ENCODE assay signal across 10 mouse cellular contexts in the genomic region with DNA sequence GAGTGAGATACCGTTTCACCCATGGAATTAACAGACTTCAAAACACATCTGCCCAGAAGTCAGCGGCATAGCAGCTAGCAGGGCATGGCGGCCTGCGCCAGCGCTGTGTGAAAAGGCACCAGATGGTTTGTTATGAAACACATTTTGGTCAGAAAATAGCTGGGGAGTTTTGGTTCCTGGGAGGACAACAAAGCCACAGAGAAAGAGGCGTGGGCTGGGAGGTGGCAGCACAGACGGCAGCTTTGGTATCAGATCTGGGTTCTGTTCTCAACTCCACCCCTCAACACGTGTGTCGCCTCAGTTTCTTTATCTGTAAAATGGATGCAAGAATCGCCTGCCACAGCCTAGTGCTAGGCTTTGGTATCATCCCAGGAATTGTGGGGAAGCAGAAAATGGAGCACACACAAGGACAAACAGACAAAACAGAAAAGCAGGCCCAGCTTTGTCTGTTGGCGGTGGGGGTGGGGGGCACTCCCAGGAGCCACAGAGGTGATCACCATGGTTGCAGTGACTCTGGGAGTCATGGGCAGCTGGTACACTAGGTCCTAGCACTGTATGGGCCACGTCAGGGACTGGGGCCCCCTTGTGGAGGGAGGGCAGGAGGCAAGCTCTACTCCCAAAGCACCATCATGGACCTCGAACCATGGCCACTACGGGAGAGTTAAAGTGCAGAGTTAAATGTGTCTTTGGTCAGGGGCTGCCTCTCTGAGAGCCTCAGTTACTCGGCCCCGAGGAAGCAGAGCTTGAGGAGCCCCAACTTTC. TPM values are rescaled to one million over a fixed set of nuclear protein-coding genes. Genes with fewer than 3 reads are reported as not detected.
DNase-seq lines count a peak whose midpoint lies in the region; ATAC-seq lines count a peak whose summit lies in the region.
"Had no signal": no experiment of that assay in that cellular context is flagged by ENCODE, and none has a peak within 500 bp of the region (broad histone marks: within the 10 kb centered on the region; RNA-seq: fewer than 3 reads in every experiment).

No protein-coding gene starts in this region.

- no peaks in the 10 kb centered on the region for H3K9me3 ChIP-seq in forebrain, embryonic 14.5 days (replicated peaks; ENCODE audit: control insufficient read depth, low read length)
- H3K9me3 ChIP-seq in forebrain, embryonic 10.5 days: no peaks in the 10 kb centered on the region
- H3K9me3 ChIP-seq in limb, embryonic 10.5 days (replicated peaks): no peaks in the 10 kb centered on the region
- H3K9me3 ChIP-seq in midbrain, embryonic 14.5 days (ENCODE audit: control insufficient read depth, low read length): no peaks in the 10 kb centered on the region
- H3K9me3 ChIP-seq: neural tube, embryonic 13.5 days had no signal

- H3K4me1 ChIP-seq in forebrain, embryonic 14.5 days (ENCODE audit: control insufficient read depth, insufficient read depth, low read length): no peaks in the 10 kb centered on the region; the same call in 1 of the 2 replicates
- peaks cover 40% of the 10 kb centered on the region for H3K4me1 ChIP-seq in forebrain, embryonic 10.5 days
- H3K4me1 ChIP-seq in limb, embryonic 10.5 days: peaks cover 42% of the 10 kb centered on the region
- 0 out of 2 replicates have a peak, but pooled peaks cover 7% of the 10 kb centered on the region for H3K4me1 ChIP-seq in midbrain, embryonic 14.5 days (ENCODE audit: control insufficient read depth, insufficient read depth, low read length)

- no peak overlapping the region for H3K9ac ChIP-seq in forebrain, embryonic 14.5 days (ENCODE audit: low read length)
- H3K9ac ChIP-seq in midbrain, embryonic 14.5 days (replicated peaks; ENCODE audit: low read length): no peak overlapping the region
- H3K9ac ChIP-seq: neural tube, embryonic 13.5 days had no signal

- WGBS in forebrain, embryonic 14.5 days: 81% methylated on average over 16 of the region's 16 CpGs
- 87% methylated on average over 16 of the region's 16 CpGs for WGBS in forebrain, embryonic 10.5 days
- 91% methylated on average over 16 of the region's 16 CpGs for WGBS in limb, embryonic 10.5 days
- 84% methylated on average over 16 of the region's 16 CpGs for WGBS in midbrain, embryonic 14.5 days

- H3K4me3 ChIP-seq in forebrain, embryonic 14.5 days (ENCODE audit: low read depth, low read length): no peak overlapping the region
- no peak overlapping the region for H3K4me3 ChIP-seq in forebrain, embryonic 10.5 days
- H3K4me3 ChIP-seq in limb, embryonic 10.5 days: no peak overlapping the region
- H3K4me3 ChIP-seq in midbrain, embryonic 14.5 days (replicated peaks; ENCODE audit: low read depth, low read length): no peak overlapping the region
- H3K4me3 ChIP-seq: erythroblast, embryonic 14.5 days; neural tube, embryonic 13.5 days had no signal

- no peaks in the 10 kb centered on the region for H3K36me3 ChIP-seq in forebrain, embryonic 14.5 days (ENCODE audit: control insufficient read depth, insufficient read depth, low read length)
- H3K36me3 ChIP-seq in forebrain, embryonic 10.5 days (replicated peaks): peaks cover 26% of the 10 kb centered on the region
- peaks cover 44% of the 10 kb centered on the region for H3K36me3 ChIP-seq in limb, embryonic 10.5 days
- H3K36me3 ChIP-seq in midbrain, embryonic 14.5 days (ENCODE audit: control insufficient read depth, insufficient read depth, low read length): no peaks in the 10 kb centered on the region
- H3K36me3 ChIP-seq: neural tube, embryonic 13.5 days had no signal

- H3K4me2 ChIP-seq in forebrain, embryonic 14.5 days (ENCODE audit: low read length): no peak overlapping the region
- no peak overlapping the region for H3K4me2 ChIP-seq in midbrain, embryonic 14.5 days (ENCODE audit: low read length)
- H3K4me2 ChIP-seq: neural tube, embryonic 13.5 days had no signal

- no peak for ATAC-seq in forebrain, embryonic 14.5 days
- no peak for ATAC-seq in activated CD4-positive, CD25-positive, alpha-beta regulatory T cell, adult 4 months
- ATAC-seq in midbrain, embryonic 14.5 days (ENCODE audit: low FRiP score, low TSS enrichment): no peak

- DNase-seq in forebrain, embryonic 14.5 days (ENCODE audit: low spot score): peak; percentile 24
- no peak for DNase-seq in forebrain, embryonic 10.5 days (ENCODE audit: extremely low spot score, low spot score)
- DNase-seq in thymus, postnatal 4 days: peak; percentile 60
- DNase-seq in thymus, adult 18-20 months: no peak
- DNase-seq in left cerebral cortex, adult 18-20 months (ENCODE audit: low spot score in 2 of 2): peak; percentile 73 to 84
- no peak for DNase-seq in limb, embryonic 10.5 days (ENCODE audit: low spot score)
- no peak for DNase-seq in midbrain, embryonic 14.5 days

- no peaks in the 10 kb centered on the region for H3K27me3 ChIP-seq in forebrain, embryonic 14.5 days (replicated peaks; ENCODE audit: control insufficient read depth, insufficient read depth, low read length)
- no peaks in the 10 kb centered on the region for H3K27me3 ChIP-seq in forebrain, embryonic 10.5 days (ENCODE audit: poor library complexity, severe bottlenecking)
- 0 out of 2 replicates have a peak, but pooled peaks cover 8% of the 10 kb centered on the region for H3K27me3 ChIP-seq in limb, embryonic 10.5 days (ENCODE audit: low read depth, poor library complexity, severe bottlenecking)
- H3K27me3 ChIP-seq in midbrain, embryonic 14.5 days (ENCODE audit: control insufficient read depth, insufficient read depth, low read length): no peaks in the 10 kb centered on the region
- H3K27me3 ChIP-seq: neural tube, embryonic 13.5 days had no signal

- H3K27ac ChIP-seq in forebrain, embryonic 14.5 days (ENCODE audit: low read depth, low read length): no peak overlapping the region
- H3K27ac ChIP-seq in forebrain, embryonic 10.5 days: no peak overlapping the region
- H3K27ac ChIP-seq in limb, embryonic 10.5 days: no peak overlapping the region
- no peak overlapping the region for H3K27ac ChIP-seq in midbrain, embryonic 14.5 days (replicated peaks; ENCODE audit: low read depth, low read length)
- H3K27ac ChIP-seq: neural tube, embryonic 13.5 days had no signal

RNA-seq across cellular contexts. Expression of a gene that starts 21.7 kb away (rescaled TPM):
- 1.6 and 1.7 TPM in 2 replicates for polyA plus RNA-seq in forebrain, embryonic 14.5 days (2014; fragmentation: Nextera tagmentation; extraction: Ambion mirVana)
- 9.6 and 11.8 TPM in 2 replicates for polyA plus RNA-seq in forebrain, embryonic 10.5 days (2016; fragmentation: Nextera tagmentation; extraction: Ambion mirVana)
- total RNA-seq in left cerebral cortex, adult 18-20 months (2021): 1 to 10 TPM; 1.8 to 3.1 TPM
- polyA plus RNA-seq in activated CD4-positive, CD25-positive, alpha-beta regulatory T cell, adult 4 months (2017; shearing (Covaris generic)): 10 to 100 TPM; 21.3 to 25.2 TPM
- polyA plus RNA-seq in limb, embryonic 10.5 days (2016; fragmentation: Nextera tagmentation; extraction: Ambion mirVana): 14.4 and 20.4 TPM in 2 replicates
- 0.69 and 1.9 TPM in 2 replicates for polyA plus RNA-seq in midbrain, embryonic 14.5 days (2014; fragmentation: Nextera tagmentation; extraction: Ambion mirVana)

RNA-seq across cellular contexts. Expression of a gene that starts 42.0 kb away (rescaled TPM):
- polyA plus RNA-seq in forebrain, embryonic 14.5 days (2014; fragmentation: Nextera tagmentation; extraction: Ambion mirVana): 1.5 and 1.9 TPM in 2 replicates
- polyA plus RNA-seq in forebrain, embryonic 10.5 days (2016; fragmentation: Nextera tagmentation; extraction: Ambion mirVana): 2.3 and 2.8 TPM in 2 replicates
- 10 to 100 TPM; 44.5 to 45.6 TPM for total RNA-seq in left cerebral cortex, adult 18-20 months (2021)
- polyA plus RNA-seq in activated CD4-positive, CD25-positive, alpha-beta regulatory T cell, adult 4 months (2017; shearing (Covaris generic)): 1 to 10 TPM; 1.0 to 1.9 TPM
- polyA plus RNA-seq in limb, embryonic 10.5 days (2016; fragmentation: Nextera tagmentation; extraction: Ambion mirVana): 1.6 and 2.0 TPM in 2 replicates
- 3.9 and 4.9 TPM in 2 replicates for polyA plus RNA-seq in midbrain, embryonic 14.5 days (2014; fragmentation: Nextera tagmentation; extraction: Ambion mirVana)

Comparison
In these comparisons a context has a peak if more than half of its experiments do, and no peak if none do; other contexts are left out.
1. DNase-seq: peak in forebrain, embryonic 14.5 days (single experiment), thymus, postnatal 4 days (single experiment) and left cerebral cortex, adult 18-20 months (2 of 2); none in forebrain, embryonic 10.5 days (single experiment), thymus, adult 18-20 months (0 of 2), limb, embryonic 10.5 days (single experiment) and midbrain, embryonic 14.5 days (single experiment).